Mouse (Mus musculus) small intestine, adult 2 months (tissue): ENCODE measurements around the gene Zfp648. TPM values are rescaled to one million over a fixed set of nuclear protein-coding genes. Genes with fewer than 3 reads are reported as not detected.

Experiments used
- H3K27ac ChIP-seq: fragments of 200-500 bp; 2 replicates; pipeline ENCODE4 v1.5.1; 2012; ENCODE audit warnings: low read depth, low read length, control low read depth, inconsistent platforms; ENCODE audit not compliant: insufficient read depth
- H3K27me3 ChIP-seq: fragments of 200-500 bp; 2 replicates; pipeline ENCODE4 v1.6.1; 2012; ENCODE audit warnings: mild to moderate bottlenecking, moderate library complexity, low read length, inconsistent platforms; ENCODE audit not compliant: control insufficient read depth, insufficient read depth
- H3K36me3 ChIP-seq: fragments of 200-500 bp; 2 replicates; pipeline ENCODE4 v1.6.1; 2012; ENCODE audit warnings: mild to moderate bottlenecking, low read length, control low read depth, inconsistent platforms; ENCODE audit not compliant: control insufficient read depth, insufficient read depth
- H3K4me1 ChIP-seq: fragments of 200-500 bp; 2 replicates; pipeline ENCODE4 v1.6.1; 2012; ENCODE audit warnings: low read length, inconsistent platforms, mixed read lengths; ENCODE audit not compliant: control insufficient read depth, insufficient read depth, insufficient read length
- H3K4me3 ChIP-seq: fragments of 200-500 bp; 2 replicates; pipeline ENCODE4 v1.5.1; 2012; ENCODE audit warnings: low read depth, mild to moderate bottlenecking, control low read depth, inconsistent platforms, low read length, moderate library complexity
- CTCF ChIP-seq: fragments of 200-500 bp; IDR thresholded peaks from 2 replicates; pipeline ENCODE4 v1.5.1; 2012; ENCODE audit warnings: low read depth, mild to moderate bottlenecking, control low read depth, inconsistent platforms, low read length, moderate library complexity, mixed read lengths; ENCODE audit not compliant: insufficient replicate concordance, insufficient read length; ENCODE audit errors: extremely low read depth
- POLR2A ChIP-seq: fragments of 200-500 bp; IDR thresholded peaks from 2 replicates; pipeline ENCODE4 v1.6.1; 2012; ENCODE audit warnings: low read depth, mild to moderate bottlenecking, control low read depth, inconsistent platforms, low read length, moderate library complexity
- WGBS: fragments of 180-500 bp; shearing (Covaris S2); methylation state at CpG from one replicate; pipeline ENCODE4 v1.1.7; 2018; 5-methylcytosine and 5-hydroxymethylcytosine counted together
- polyA plus RNA-seq: library from polyadenylated mRNA; depleted of rRNA; stranded (reverse); fragments of >200 nt; gene quantifications from 2 replicates; pipeline ENCODE4 v1.2.3, GENCODE M21; 2012; rRNA removed

Gene Zfp648
- not detected in 2 replicates for polyA plus RNA-seq

DNA sequence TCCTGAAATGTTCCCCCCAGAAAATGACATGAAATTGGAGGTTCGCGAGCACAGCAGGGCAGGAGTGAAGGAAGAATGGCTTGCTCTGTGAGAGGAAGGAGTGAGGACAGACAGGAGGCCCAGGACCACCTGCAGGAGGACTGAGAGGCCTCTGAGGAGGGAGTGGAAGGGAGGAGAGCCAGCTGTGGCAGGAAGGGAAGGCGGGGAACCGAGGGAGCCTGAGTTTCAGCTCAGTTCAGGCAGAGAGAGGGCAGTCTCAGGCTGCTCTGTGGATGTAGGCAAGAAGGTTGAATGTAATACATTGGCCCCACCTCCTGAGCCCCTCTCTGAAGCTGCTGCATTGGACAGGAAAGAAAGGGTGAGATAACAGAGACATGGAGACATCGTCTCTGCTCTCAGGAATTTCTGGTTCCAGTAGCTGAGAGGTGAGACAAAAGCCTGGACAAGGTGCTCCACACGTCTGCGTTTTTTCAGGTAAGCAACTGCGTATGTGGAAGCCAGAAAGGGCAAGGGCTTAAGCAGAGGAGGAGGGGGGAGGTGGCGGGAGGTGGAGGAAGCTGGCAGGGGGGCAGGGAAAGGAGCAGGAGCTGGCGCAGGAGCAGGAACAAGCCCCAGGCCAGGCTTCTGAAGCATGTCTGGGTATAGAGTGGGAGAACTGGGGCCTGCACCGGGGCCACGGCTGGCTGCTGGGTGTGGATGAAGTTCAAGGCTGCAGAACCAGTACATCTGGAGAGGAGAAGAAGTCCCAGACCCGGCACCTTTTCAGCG, at the start of gene Zfp648:
Gene Zfp648 (plus strand): TSS at position 233 of the 768 bp plus-strand sequence.
- TF ChIP-seq CTCF, result no peak
- TF ChIP-seq POLR2A, result no peak
- H3K36me3 ChIP-seq, result no peaks in the 10 kb centered on the region
- WGBS, result 39% methylated on average over 14 of the region's 14 CpGs
- no peak within 1 kb of the TSS for H3K4me3 ChIP-seq
- H3K4me1 ChIP-seq, result no peaks in the 10 kb centered on the region; the same call in 1 of the 2 replicates
- no peak within 1 kb of the TSS for H3K27ac ChIP-seq
- H3K27me3 ChIP-seq, result 0 out of 2 replicates have a peak, but pooled peaks cover 2% of the 10 kb centered on the region

DNA sequence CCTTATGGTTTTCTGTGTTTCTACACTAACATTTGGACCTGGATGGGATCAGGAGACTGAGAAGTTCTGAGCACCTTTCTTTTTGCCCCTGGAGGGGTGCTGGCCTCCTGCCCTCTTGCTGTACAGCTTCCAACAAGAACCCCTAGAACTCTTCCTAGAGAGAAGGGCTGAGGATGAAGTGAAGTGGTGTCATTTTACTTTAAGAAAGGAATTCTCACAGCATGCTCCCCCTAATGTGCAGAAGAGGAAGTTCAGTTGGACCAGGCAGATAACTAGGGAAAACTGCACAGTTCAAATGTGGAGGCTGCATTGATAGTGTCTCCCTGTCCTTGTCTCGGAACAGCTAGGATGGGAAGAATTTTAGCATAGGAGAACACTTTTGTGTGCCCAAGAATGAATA, 48.4 kb upstream of the Zfp648 start:
- TF ChIP-seq POLR2A (no peak), CTCF (no peak)
- Histone ChIP-seq H3K36me3 (no peaks in the 10 kb centered on the region), H3K4me1 (peaks cover 21% of the 10 kb centered on the region), H3K27me3 (no peaks in the 10 kb centered on the region), H3K27ac (no peak overlapping the region), H3K4me3 (no peak overlapping the region)
- WGBS, result 79% methylated on average over 1 of the region's 1 CpGs

DNA sequence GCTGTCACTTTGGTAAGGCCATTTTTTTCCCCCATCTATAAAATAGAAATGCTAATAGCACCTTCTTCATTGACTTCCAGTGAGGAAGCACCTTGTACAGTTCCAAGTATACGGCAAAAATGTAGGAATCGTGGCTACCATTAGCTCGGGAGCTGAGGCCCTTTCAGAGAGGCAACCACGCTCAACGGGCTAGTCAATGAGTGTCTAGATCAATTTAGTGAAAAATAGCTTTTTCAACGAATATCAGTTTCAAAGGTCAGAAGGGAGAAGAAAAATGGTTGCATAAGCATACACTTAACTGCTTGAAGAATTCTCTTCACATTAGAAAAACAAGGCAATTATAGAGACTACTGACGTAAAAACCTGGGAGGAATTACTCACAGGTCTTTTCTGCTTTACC, 47.2 kb upstream of the Zfp648 start:
- WGBS, result 85% methylated on average over 7 of the region's 7 CpGs

DNA sequence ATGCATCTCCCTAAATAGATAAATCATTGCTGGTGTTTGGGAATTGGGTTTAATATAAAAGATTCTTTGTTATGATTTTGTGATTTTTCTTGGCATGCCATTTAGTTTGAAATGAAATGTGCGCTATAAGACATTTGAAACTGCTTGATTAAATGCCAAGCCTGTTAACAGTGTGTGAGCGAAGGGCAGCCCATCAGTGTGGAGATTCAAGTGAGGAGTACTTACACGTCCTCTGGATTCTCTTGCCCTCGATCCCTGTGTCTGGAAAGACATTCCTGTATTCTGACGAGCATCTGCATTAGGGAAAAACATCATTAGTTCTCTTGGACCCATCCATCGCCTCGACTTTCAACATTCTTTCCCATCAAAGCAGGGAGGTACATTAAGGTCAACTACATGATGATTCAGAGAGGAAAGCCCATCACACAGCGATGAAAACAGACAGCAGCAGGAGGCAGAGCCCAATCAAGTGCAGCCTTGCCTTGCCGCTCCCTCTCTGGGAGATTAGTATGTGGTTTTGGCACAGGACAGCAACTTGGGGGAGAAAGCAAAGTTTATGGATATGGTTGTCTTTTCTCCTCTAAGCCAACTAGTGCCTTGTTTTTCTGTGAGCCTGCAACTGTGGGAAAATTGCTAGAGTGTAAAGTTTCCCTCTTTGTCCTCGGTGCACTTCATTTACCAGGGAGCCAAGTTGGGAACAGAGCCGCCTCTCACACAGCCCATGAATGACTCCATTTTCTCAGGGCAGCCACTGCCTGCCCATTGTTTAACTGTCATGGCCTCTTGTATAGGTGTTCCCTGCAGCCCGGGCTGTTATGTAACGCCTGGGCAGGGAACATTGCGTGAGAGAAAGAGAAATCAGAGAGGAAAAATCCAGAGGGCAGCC, 44.6 kb upstream of the Zfp648 start:
- whole genome bisulfite sequencing, result 44% methylated on average over 14 of the region's 14 CpGs
- H3K27ac ChIP-seq, result peak overlapping the region; percentile 59

More for the DNA sequence above, 47.2 kb upstream of the Zfp648 start:
- Histone ChIP-seq H3K4me1 (peaks cover 18% of the 10 kb centered on the region), H3K27me3 (no peaks in the 10 kb centered on the region), H3K36me3 (no peaks in the 10 kb centered on the region), H3K27ac (no peak overlapping the region), H3K4me3 (no peak overlapping the region)
- no peak for TF ChIP-seq CTCF
- no peak for TF ChIP-seq POLR2A

DNA sequence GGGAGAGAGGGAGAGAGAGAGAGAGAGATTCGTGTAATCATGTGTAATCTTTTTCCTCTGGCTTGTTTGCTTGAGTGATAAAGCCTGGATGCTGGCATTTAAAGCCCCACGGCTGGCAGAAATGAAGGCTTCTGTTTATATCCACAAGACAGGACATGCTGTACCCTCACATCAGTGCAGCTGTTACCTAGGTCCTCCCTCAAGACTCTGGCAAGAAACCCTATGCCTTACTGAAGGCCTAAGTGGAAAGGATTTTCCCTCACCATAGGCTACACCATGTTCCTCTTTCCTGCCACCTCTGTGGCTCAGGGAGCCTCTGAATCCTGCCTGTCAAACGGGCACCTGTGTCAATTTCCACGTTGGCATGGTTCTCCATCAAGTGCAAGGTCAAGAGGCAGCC, 43.9 kb upstream of the Zfp648 start:
- Histone ChIP-seq H3K4me1 (peaks cover 3% of the 10 kb centered on the region; the same call in 1 of the 2 replicates), H3K27me3 (no peaks in the 10 kb centered on the region), H3K27ac (peak overlapping the region; percentile 7), H3K4me3 (no peak overlapping the region), H3K36me3 (no peaks in the 10 kb centered on the region)
- 39% methylated on average over 4 of the region's 4 CpGs for WGBS
- TF ChIP-seq POLR2A (no peak), CTCF (no peak)

More for the DNA sequence above, 44.6 kb upstream of the Zfp648 start:
- Histone ChIP-seq H3K4me3 (no peak overlapping the region), H3K4me1 (peaks cover 3% of the 10 kb centered on the region; the same call in 1 of the 2 replicates), H3K36me3 (no peaks in the 10 kb centered on the region), H3K27me3 (no peaks in the 10 kb centered on the region)
- no peak for TF ChIP-seq POLR2A
- TF ChIP-seq CTCF, result no peak

DNA sequence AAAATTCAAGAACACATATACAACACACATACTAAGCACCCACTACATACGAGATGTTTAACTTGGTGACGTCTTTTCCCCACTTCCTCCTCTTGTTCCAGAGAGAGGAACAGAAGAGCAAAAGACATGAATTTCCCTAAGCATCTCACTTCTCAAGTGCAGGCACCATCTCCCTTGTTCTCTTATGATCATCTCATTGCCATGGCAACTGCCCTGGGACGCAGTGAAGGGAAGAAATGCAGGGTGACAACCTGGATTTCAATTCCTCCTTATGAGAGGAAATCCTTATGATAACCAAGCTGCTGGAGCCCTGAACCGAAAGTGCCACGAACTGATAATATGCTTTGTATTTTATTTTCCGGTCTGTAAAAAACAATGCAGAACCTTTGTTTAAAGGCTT, 33.3 kb upstream of the Zfp648 start:
- H3K27me3 ChIP-seq, result no peaks in the 10 kb centered on the region
- 91% methylated on average over 6 of the region's 6 CpGs for WGBS
- TF ChIP-seq POLR2A (no peak), CTCF (no peak)
- no peaks in the 10 kb centered on the region for H3K4me1 ChIP-seq
- no peaks in the 10 kb centered on the region for H3K36me3 ChIP-seq
- no peak overlapping the region for H3K27ac ChIP-seq
- H3K4me3 ChIP-seq, result no peak overlapping the region

DNA sequence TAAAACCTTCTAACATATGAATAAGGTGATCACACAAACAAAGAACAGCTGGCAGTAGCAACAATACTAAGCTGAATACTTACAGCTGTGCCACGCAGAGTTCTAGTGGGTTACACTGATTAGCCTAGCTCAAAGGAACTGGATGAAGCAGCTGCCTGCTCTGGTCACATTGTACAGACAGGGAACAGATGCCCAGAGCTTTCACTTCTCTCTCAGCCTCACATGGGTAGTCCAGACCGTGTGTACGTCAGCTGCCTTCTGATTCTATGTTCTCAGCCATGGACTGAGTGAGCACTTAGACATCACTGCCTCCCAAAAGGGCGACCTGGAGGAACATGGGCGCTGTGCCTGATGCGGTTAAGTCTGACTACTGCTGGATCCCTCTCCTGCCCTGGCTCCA, 25.7 kb upstream of the Zfp648 start:
- Histone ChIP-seq H3K27ac (no peak overlapping the region), H3K36me3 (no peaks in the 10 kb centered on the region), H3K4me3 (no peak overlapping the region), H3K4me1 (no peaks in the 10 kb centered on the region), H3K27me3 (no peaks in the 10 kb centered on the region)
- TF ChIP-seq CTCF, result no peak
- no peak for TF ChIP-seq POLR2A
- 77% methylated on average over 6 of the region's 6 CpGs for WGBS
